Mouse (Mus musculus) midbrain, embryonic 16.5 days (tissue): ENCODE measurements around the gene Derl2. TPM values are rescaled to one million over a fixed set of nuclear protein-coding genes. Genes with fewer than 3 reads are reported as not detected.

Source experiments
- ATAC-seq: fragments of 200-750 bp; cut with Nextera tagmentation; 2 replicates; pipeline ENCODE4 v1.8.0; 2017; ENCODE audit warnings: moderate TSS enrichment
- H3K27ac ChIP-seq: fragments of 300-500 bp; sonication (generic); 2 replicates; pipeline ENCODE4 v1.5.1; 2014; ENCODE audit warnings: mild to moderate bottlenecking, low read length, mixed read lengths
- H3K27me3 ChIP-seq: fragments of 300-500 bp; sonication (generic); 2 replicates; pipeline ENCODE4 v1.6.1; 2014; ENCODE audit warnings: low read depth, low read length, mixed read lengths; ENCODE audit not compliant: control insufficient read depth, insufficient read depth
- H3K36me3 ChIP-seq: fragments of 300-500 bp; sonication (generic); 2 replicates; pipeline ENCODE4 v1.6.1; 2014; ENCODE audit warnings: mild to moderate bottlenecking, low read length, moderate library complexity, mixed read lengths; ENCODE audit not compliant: control insufficient read depth, insufficient read depth
- H3K4me1 ChIP-seq: fragments of 300-500 bp; sonication (generic); 2 replicates; pipeline ENCODE4 v1.6.1; 2014; ENCODE audit warnings: mild to moderate bottlenecking, low read length, mixed read lengths; ENCODE audit not compliant: control insufficient read depth, insufficient read depth
- H3K4me2 ChIP-seq: fragments of 300-500 bp; sonication (generic); 2 replicates; pipeline ENCODE4 v1.6.1; 2014; ENCODE audit warnings: mild to moderate bottlenecking, low read length, mixed read lengths
- H3K4me3 ChIP-seq: fragments of 300-500 bp; sonication (generic); 2 replicates; pipeline ENCODE4 v1.5.1; 2014; ENCODE audit warnings: low read depth, mild to moderate bottlenecking, low read length, moderate library complexity, mixed read lengths
- H3K9ac ChIP-seq: fragments of 300-500 bp; sonication (generic); 2 replicates; pipeline ENCODE4 v1.6.1; 2014; ENCODE audit warnings: low read depth, low read length, mixed read lengths
- H3K9me3 ChIP-seq: fragments of 300-500 bp; sonication (generic); replicated peaks from 2 replicates; pipeline ENCODE4 v1.6.1; 2014; ENCODE audit warnings: mild to moderate bottlenecking, low read length, mixed read lengths; ENCODE audit not compliant: control insufficient read depth, poor library complexity, severe bottlenecking
- WGBS: fragments of 180-500 bp; shearing (Covaris S2); extraction: QIAGEN DNeasy Blood & Tissue Kit; methylation state at CpG from one replicate; pipeline ENCODE4 v1.1.7; 2014; 5-methylcytosine and 5-hydroxymethylcytosine counted together
- polyA plus RNA-seq: library from polyadenylated mRNA; unstranded; fragments of >200 nt; fragmentation: Nextera tagmentation; extraction: Ambion mirVana; gene quantifications from 2 replicates; pipeline ENCODE4 v1.2.1, GENCODE M21; 2015

Gene Derl2
- polyA plus RNA-seq, 1 experiment from 2014 or later: 38.1 TPM

- ATAC-seq: no peak
- 84% methylated on average over 4 of the region's 4 CpGs for WGBS
- no peak overlapping the region for H3K4me3 ChIP-seq
Measured at GRCm38 (mm10) chr11:71001167-71001566, 18.5 kb downstream of the Derl2 start.

GRCm38 (mm10) chr11:70982557-70983228 is 36.9 kb downstream of the Derl2 start, which contains the start of gene C1qbp:
Gene C1qbp (minus strand): TSS chr11:70983026.
- H3K27ac ChIP-seq: peak within 1 kb of the TSS; percentile 62
- peak within 1 kb of the TSS; percentile 99 for H3K4me3 ChIP-seq
- H3K4me2 ChIP-seq: peak within 1 kb of the TSS; percentile 64
- ATAC-seq: peak; percentile 95
- no peaks in the 10 kb centered on the region for H3K27me3 ChIP-seq
- peaks cover 32% of the 10 kb centered on the region for H3K36me3 ChIP-seq
- no peaks in the 10 kb centered on the region for H3K9me3 ChIP-seq
- under 1% methylated on average over 50 of the region's 64 CpGs for WGBS
- peaks cover 13% of the 10 kb centered on the region for H3K4me1 ChIP-seq
- peak within 1 kb of the TSS; percentile 93 for H3K9ac ChIP-seq

More at GRCm38 (mm10) chr11:71001167-71001566, 18.5 kb downstream of the Derl2 start:
- no peak overlapping the region for H3K27ac ChIP-seq
- no peak overlapping the region for H3K9ac ChIP-seq
- H3K4me1 ChIP-seq: peaks cover 18% of the 10 kb centered on the region
- H3K9me3 ChIP-seq: no peaks in the 10 kb centered on the region
- H3K27me3 ChIP-seq: no peaks in the 10 kb centered on the region
- no peak overlapping the region for H3K4me2 ChIP-seq
- H3K36me3 ChIP-seq: peaks cover 6% of the 10 kb centered on the region

- Histone ChIP-seq H3K27me3 (no peaks in the 10 kb centered on the region), H3K27ac (no peak overlapping the region), H3K9ac (peak overlapping the region; percentile 93), H3K4me1 (peaks cover 13% of the 10 kb centered on the region), H3K9me3 (no peaks in the 10 kb centered on the region), H3K4me3 (peak overlapping the region; percentile 99), H3K36me3 (peaks cover 32% of the 10 kb centered on the region), H3K4me2 (peak overlapping the region; percentile 64)
- WGBS: 16% methylated on average over 12 of the region's 12 CpGs
- no peak for ATAC-seq
Measured at GRCm38 (mm10) chr11:70982030-70982429, 37.6 kb downstream of the Derl2 start.

- no peaks in the 10 kb centered on the region for H3K9me3 ChIP-seq
- H3K4me1 ChIP-seq: peaks cover 13% of the 10 kb centered on the region
- H3K36me3 ChIP-seq: peaks cover 31% of the 10 kb centered on the region
- no peak overlapping the region for H3K4me3 ChIP-seq
- H3K27me3 ChIP-seq: no peaks in the 10 kb centered on the region
- no peak for ATAC-seq
- H3K4me2 ChIP-seq: no peak overlapping the region
- WGBS: 93% methylated on average over 14 of the region's 14 CpGs
- no peak overlapping the region for H3K27ac ChIP-seq
- H3K9ac ChIP-seq: no peak overlapping the region
Measured at GRCm38 (mm10) chr11:70980751-70981510, 38.7 kb downstream of the Derl2 start.

- Histone ChIP-seq H3K4me2 (no peak overlapping the region), H3K9ac (no peak overlapping the region), H3K27me3 (no peaks in the 10 kb centered on the region), H3K4me3 (no peak overlapping the region), H3K4me1 (peaks cover 13% of the 10 kb centered on the region), H3K9me3 (no peaks in the 10 kb centered on the region), H3K36me3 (peaks cover 33% of the 10 kb centered on the region), H3K27ac (no peak overlapping the region)
- no peak for ATAC-seq
- WGBS: 86% methylated on average over 6 of the region's 6 CpGs
Measured at GRCm38 (mm10) chr11:70980232-70980631, 39.4 kb downstream of the Derl2 start.

DNA sequence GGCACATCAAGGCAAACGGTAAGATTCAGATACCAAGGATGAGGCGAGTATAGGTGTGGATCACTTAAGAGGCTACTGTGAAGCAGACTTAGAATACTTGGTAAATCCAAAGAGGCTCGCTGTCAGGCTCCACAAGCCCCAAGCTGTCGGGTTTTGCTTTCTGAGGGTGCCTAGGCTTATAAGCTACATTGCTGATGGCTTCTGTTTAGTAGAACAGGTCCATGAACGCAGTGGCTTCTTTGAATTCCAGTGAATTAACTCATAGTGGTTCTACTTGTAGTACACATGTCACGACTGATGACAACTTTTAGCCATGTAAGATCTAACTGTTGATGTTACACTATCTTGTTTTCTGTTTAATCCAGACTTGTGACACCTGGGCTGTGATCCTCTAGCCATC is 42.3 kb downstream of the Derl2 start:
- Histone ChIP-seq H3K9ac (no peak overlapping the region), H3K9me3 (no peaks in the 10 kb centered on the region), H3K4me1 (peaks cover 10% of the 10 kb centered on the region), H3K4me2 (no peak overlapping the region), H3K27me3 (no peaks in the 10 kb centered on the region), H3K4me3 (no peak overlapping the region), H3K36me3 (peaks cover 33% of the 10 kb centered on the region), H3K27ac (no peak overlapping the region)
- no peak for ATAC-seq
- WGBS: 89% methylated on average over 6 of the region's 6 CpGs

- Histone ChIP-seq H3K27me3 (no peaks in the 10 kb centered on the region), H3K9me3 (no peaks in the 10 kb centered on the region), H3K4me3 (no peak overlapping the region), H3K4me2 (no peak overlapping the region), H3K36me3 (peaks cover 27% of the 10 kb centered on the region), H3K4me1 (peaks cover 2% of the 10 kb centered on the region; the same call in 1 of the 2 replicates), H3K27ac (no peak overlapping the region), H3K9ac (no peak overlapping the region)
- no peak for ATAC-seq
- 80% methylated on average over 2 of the region's 2 CpGs for WGBS
Measured at GRCm38 (mm10) chr11:70975193-70975592, 44.4 kb downstream of the Derl2 start.

GRCm38 (mm10) chr11:70973947-70974346 is 45.7 kb downstream of the Derl2 start:
- Histone ChIP-seq H3K36me3 (peaks cover 23% of the 10 kb centered on the region), H3K27ac (no peak overlapping the region), H3K4me2 (no peak overlapping the region), H3K9ac (no peak overlapping the region), H3K4me3 (no peak overlapping the region), H3K4me1 (peaks cover 2% of the 10 kb centered on the region; the same call in 1 of the 2 replicates), H3K27me3 (no peaks in the 10 kb centered on the region), H3K9me3 (no peaks in the 10 kb centered on the region)
- ATAC-seq: no peak
- 73% methylated on average over 4 of the region's 4 CpGs for WGBS

- no peak overlapping the region for H3K9ac ChIP-seq
- H3K4me2 ChIP-seq: no peak overlapping the region
- H3K4me1 ChIP-seq: peaks cover 13% of the 10 kb centered on the region
- 74% methylated on average over 1 of the region's 1 CpGs for WGBS
- no peak overlapping the region for H3K27ac ChIP-seq
- no peaks in the 10 kb centered on the region for H3K27me3 ChIP-seq
- no peak overlapping the region for H3K4me3 ChIP-seq
- H3K36me3 ChIP-seq: peaks cover 16% of the 10 kb centered on the region
- no peaks in the 10 kb centered on the region for H3K9me3 ChIP-seq
- no peak for ATAC-seq
Measured at GRCm38 (mm10) chr11:70972586-70972985, 47.1 kb downstream of the Derl2 start.
